Comparison of ENCODE assay signal across 25 mouse cellular contexts in genomic region chr5:53023432-53023831, GRCm38 (mm10). TPM values are rescaled to one million over a fixed set of nuclear protein-coding genes. Genes with fewer than 3 reads are reported as not detected.
"Had no signal": no experiment of that assay in that cellular context is flagged by ENCODE, and none has a peak within 500 bp of the region (broad histone marks: within the 10 kb centered on the region; RNA-seq: fewer than 3 reads in every experiment).

No protein-coding gene starts in this region.

- H3K4me1 ChIP-seq: limb, embryonic 10.5 days; limb, embryonic 13.5 days; midbrain, embryonic 15.5 days; neural tube, embryonic 12.5 days; neural tube, embryonic 15.5 days had no signal

- ATAC-seq: midbrain, embryonic 15.5 days had no signal

- H3K9ac ChIP-seq: limb, embryonic 13.5 days; liver, embryonic 14.5 days; liver, postnatal 0 days; lung, embryonic 14.5 days; midbrain, embryonic 12.5 days; midbrain, embryonic 15.5 days; neural tube, embryonic 12.5 days; neural tube, embryonic 15.5 days had no signal

- H3K27me3 ChIP-seq: limb, embryonic 13.5 days; midbrain, embryonic 12.5 days; midbrain, embryonic 15.5 days; neural tube, embryonic 12.5 days; neural tube, embryonic 15.5 days had no signal

- H3K4me3 ChIP-seq: layer of hippocampus, adult 2 months; limb, embryonic 10.5 days; limb, embryonic 13.5 days; midbrain, embryonic 12.5 days; midbrain, embryonic 15.5 days; neural tube, embryonic 12.5 days; neural tube, embryonic 15.5 days had no signal

- H3K36me3 ChIP-seq: limb, embryonic 10.5 days; limb, embryonic 13.5 days; midbrain, embryonic 12.5 days; midbrain, embryonic 15.5 days; neural tube, embryonic 12.5 days; neural tube, embryonic 15.5 days had no signal

- H3K9me3 ChIP-seq: limb, embryonic 10.5 days; limb, embryonic 13.5 days; midbrain, embryonic 12.5 days; midbrain, embryonic 15.5 days; neural tube, embryonic 12.5 days; neural tube, embryonic 15.5 days had no signal

- H3K27ac ChIP-seq: kidney, postnatal 0 days; layer of hippocampus, adult 2 months; limb, embryonic 10.5 days; limb, embryonic 13.5 days; liver, embryonic 14.5 days; macrophage; midbrain, embryonic 12.5 days; midbrain, embryonic 15.5 days; neural tube, embryonic 12.5 days; neural tube, embryonic 15.5 days; stomach, postnatal 0 days had no signal

- DNase-seq: layer of hippocampus, adult 9-11 months; liver; right cerebral cortex, adult 18-20 months; right cerebral cortex, postnatal 14 days; right cerebral cortex, postnatal 4 days; thymus, adult 2 months; thymus, postnatal 14 days; thymus, postnatal 4 days had no signal

- H3K4me2 ChIP-seq: limb, embryonic 13.5 days; lung, embryonic 14.5 days; midbrain, embryonic 12.5 days; midbrain, embryonic 15.5 days; neural tube, embryonic 12.5 days; neural tube, embryonic 15.5 days had no signal

RNA-seq across cellular contexts. Expression of gene Slc34a2, which starts 14.4 kb away (rescaled TPM):
- total RNA-seq: layer of hippocampus, adult 2 months; layer of hippocampus, postnatal 25 days; megakaryocyte, adult 5-6 weeks had no signal
- polyA plus RNA-seq: limb, embryonic 10.5 days; limb, embryonic 13.5 days; macrophage; midbrain, embryonic 12.5 days; neural tube, embryonic 12.5 days; neural tube, embryonic 15.5 days; spleen, adult 2 months; stomach, embryonic 14.5 days had no signal
